Mouse (Mus musculus): ENCODE data around the gene Nup85. TPM values are rescaled to one million over a fixed set of nuclear protein-coding genes. Genes with fewer than 3 reads are reported as not detected.

The Nup85 gene
- 195 and 197 TPM in 2 replicates for polyA plus RNA-seq (2014; fragmentation: Nextera tagmentation; extraction: Ambion mirVana)

GRCm38 (mm10) chr11:115564064-115564809 lies at the start of gene Nup85:
TSS of gene Nup85 (plus strand) at chr11:115564434.
- ATAC-seq (ENCODE audit: low FRiP score) (peak; percentile 92), DNase-seq (ENCODE audit: low spot score, missing footprints) (peak; percentile 100)
- peaks cover 10% of the 10 kb centered on the region; the same call in 1 of the 2 replicates for H3K36me3 ChIP-seq (ENCODE audit: control insufficient read depth, insufficient read depth, low read length)
- no peaks in the 10 kb centered on the region for H3K27me3 ChIP-seq (ENCODE audit: control insufficient read depth, insufficient read depth, low read length)
- WGBS: 0% methylated on average over 42 of the region's 42 CpGs
- no peaks in the 10 kb centered on the region for H3K9me3 ChIP-seq (ENCODE audit: control insufficient read depth, low read length)
- peak within 1 kb of the TSS; percentile 80 for H3K4me2 ChIP-seq
- H3K4me3 ChIP-seq (ENCODE audit: low read depth, low read length): peak within 1 kb of the TSS; percentile 59
- peak within 1 kb of the TSS; percentile 83 for H3K9ac ChIP-seq (ENCODE audit: low read length)
- peak within 1 kb of the TSS; percentile 74 for H3K27ac ChIP-seq (ENCODE audit: low read depth, low read length)
- peaks cover 9% of the 10 kb centered on the region for H3K4me1 ChIP-seq (ENCODE audit: control insufficient read depth, insufficient read depth, low read length)

- Histone ChIP-seq H3K4me2 (no peak overlapping the region), H3K9me3 (ENCODE audit: control insufficient read depth, low read length) (no peaks in the 10 kb centered on the region), H3K27me3 (ENCODE audit: control insufficient read depth, insufficient read depth, low read length) (no peaks in the 10 kb centered on the region), H3K4me3 (ENCODE audit: low read depth, low read length) (no peak overlapping the region), H3K36me3 (ENCODE audit: control insufficient read depth, insufficient read depth, low read length) (no peaks in the 10 kb centered on the region), H3K4me1 (ENCODE audit: control insufficient read depth, insufficient read depth, low read length) (peaks cover 24% of the 10 kb centered on the region), H3K9ac (ENCODE audit: low read length) (no peak overlapping the region), H3K27ac (ENCODE audit: low read depth, low read length) (no peak overlapping the region)
- 81% methylated on average over 6 of the region's 6 CpGs for WGBS
- no peak for ATAC-seq (ENCODE audit: low FRiP score)
- DNase-seq (ENCODE audit: low spot score, missing footprints): no peak
Measured at GRCm38 (mm10) chr11:115515021-115515420, 49.2 kb upstream of the Nup85 start.

- no peaks in the 10 kb centered on the region for H3K36me3 ChIP-seq (ENCODE audit: control insufficient read depth, insufficient read depth, low read length)
- H3K9ac ChIP-seq (ENCODE audit: low read length): no peak overlapping the region
- no peak overlapping the region for H3K4me3 ChIP-seq (ENCODE audit: low read depth, low read length)
- WGBS: 89% methylated on average over 5 of the region's 5 CpGs
- H3K9me3 ChIP-seq (ENCODE audit: control insufficient read depth, low read length): no peaks in the 10 kb centered on the region
- H3K27ac ChIP-seq (ENCODE audit: low read depth, low read length): no peak overlapping the region
- no peak overlapping the region for H3K4me2 ChIP-seq
- DNase-seq (ENCODE audit: low spot score, missing footprints): no peak
- peaks cover 5% of the 10 kb centered on the region for H3K4me1 ChIP-seq (ENCODE audit: control insufficient read depth, insufficient read depth, low read length)
- H3K27me3 ChIP-seq (ENCODE audit: control insufficient read depth, insufficient read depth, low read length): no peaks in the 10 kb centered on the region
- ATAC-seq (ENCODE audit: low FRiP score): no peak
Measured at GRCm38 (mm10) chr11:115516942-115517341, 47.3 kb upstream of the Nup85 start.

GRCm38 (mm10) chr11:115518693-115519092 lies 45.5 kb upstream of the Nup85 start:
- Histone ChIP-seq H3K4me3 (ENCODE audit: low read depth, low read length) (no peak overlapping the region), H3K27me3 (ENCODE audit: control insufficient read depth, insufficient read depth, low read length) (no peaks in the 10 kb centered on the region), H3K9me3 (ENCODE audit: control insufficient read depth, low read length) (no peaks in the 10 kb centered on the region), H3K4me1 (ENCODE audit: control insufficient read depth, insufficient read depth, low read length) (no peaks in the 10 kb centered on the region), H3K36me3 (ENCODE audit: control insufficient read depth, insufficient read depth, low read length) (peaks cover 3% of the 10 kb centered on the region), H3K9ac (ENCODE audit: low read length) (no peak overlapping the region), H3K27ac (ENCODE audit: low read depth, low read length) (no peak overlapping the region), H3K4me2 (no peak overlapping the region)
- ATAC-seq (ENCODE audit: low FRiP score) (no peak), DNase-seq (ENCODE audit: low spot score, missing footprints) (no peak)
- WGBS: 78% methylated on average over 9 of the region's 9 CpGs

GRCm38 (mm10) chr11:115519581-115519980 lies 44.7 kb upstream of the Nup85 start:
- Histone ChIP-seq H3K4me1 (ENCODE audit: control insufficient read depth, insufficient read depth, low read length) (no peaks in the 10 kb centered on the region), H3K9me3 (ENCODE audit: control insufficient read depth, low read length) (no peaks in the 10 kb centered on the region), H3K9ac (ENCODE audit: low read length) (no peak overlapping the region), H3K4me3 (ENCODE audit: low read depth, low read length) (no peak overlapping the region), H3K4me2 (no peak overlapping the region), H3K36me3 (ENCODE audit: control insufficient read depth, insufficient read depth, low read length) (peaks cover 3% of the 10 kb centered on the region), H3K27me3 (ENCODE audit: control insufficient read depth, insufficient read depth, low read length) (no peaks in the 10 kb centered on the region), H3K27ac (ENCODE audit: low read depth, low read length) (no peak overlapping the region)
- WGBS: 90% methylated on average over 3 of the region's 3 CpGs
- DNase-seq (ENCODE audit: low spot score, missing footprints): no peak
- no peak for ATAC-seq (ENCODE audit: low FRiP score)

GRCm38 (mm10) chr11:115520218-115520617 lies 44.0 kb upstream of the Nup85 start:
- no peaks in the 10 kb centered on the region for H3K9me3 ChIP-seq (ENCODE audit: control insufficient read depth, low read length)
- no peaks in the 10 kb centered on the region for H3K27me3 ChIP-seq (ENCODE audit: control insufficient read depth, insufficient read depth, low read length)
- no peak for ATAC-seq (ENCODE audit: low FRiP score)
- H3K27ac ChIP-seq (ENCODE audit: low read depth, low read length): no peak overlapping the region
- WGBS: 62% methylated on average over 2 of the region's 2 CpGs
- no peak overlapping the region for H3K4me3 ChIP-seq (ENCODE audit: low read depth, low read length)
- no peaks in the 10 kb centered on the region for H3K4me1 ChIP-seq (ENCODE audit: control insufficient read depth, insufficient read depth, low read length)
- H3K36me3 ChIP-seq (ENCODE audit: control insufficient read depth, insufficient read depth, low read length): peaks cover 9% of the 10 kb centered on the region
- no peak for DNase-seq (ENCODE audit: low spot score, missing footprints)
- no peak overlapping the region for H3K9ac ChIP-seq (ENCODE audit: low read length)
- no peak overlapping the region for H3K4me2 ChIP-seq

GRCm38 (mm10) chr11:115521080-115521479 lies 43.2 kb upstream of the Nup85 start:
- DNase-seq (ENCODE audit: low spot score, missing footprints) (no peak), ATAC-seq (ENCODE audit: low FRiP score) (no peak)
- no peak overlapping the region for H3K4me2 ChIP-seq
- H3K9me3 ChIP-seq (ENCODE audit: control insufficient read depth, low read length): no peaks in the 10 kb centered on the region
- H3K4me1 ChIP-seq (ENCODE audit: control insufficient read depth, insufficient read depth, low read length): no peaks in the 10 kb centered on the region
- peaks cover 15% of the 10 kb centered on the region for H3K36me3 ChIP-seq (ENCODE audit: control insufficient read depth, insufficient read depth, low read length)
- H3K4me3 ChIP-seq (ENCODE audit: low read depth, low read length): no peak overlapping the region
- no peak overlapping the region for H3K9ac ChIP-seq (ENCODE audit: low read length)
- H3K27me3 ChIP-seq (ENCODE audit: control insufficient read depth, insufficient read depth, low read length): no peaks in the 10 kb centered on the region
- no peak overlapping the region for H3K27ac ChIP-seq (ENCODE audit: low read depth, low read length)
- WGBS: 92% methylated on average over 4 of the region's 4 CpGs

GRCm38 (mm10) chr11:115522238-115522637 lies 42.0 kb upstream of the Nup85 start:
- no peak overlapping the region for H3K4me3 ChIP-seq (ENCODE audit: low read depth, low read length)
- H3K4me2 ChIP-seq: no peak overlapping the region
- H3K36me3 ChIP-seq (ENCODE audit: control insufficient read depth, insufficient read depth, low read length): peaks cover 22% of the 10 kb centered on the region
- no peaks in the 10 kb centered on the region for H3K9me3 ChIP-seq (ENCODE audit: control insufficient read depth, low read length)
- H3K4me1 ChIP-seq (ENCODE audit: control insufficient read depth, insufficient read depth, low read length): no peaks in the 10 kb centered on the region
- DNase-seq (ENCODE audit: low spot score, missing footprints) (peak; percentile 74), ATAC-seq (ENCODE audit: low FRiP score) (no peak)
- 91% methylated on average over 2 of the region's 2 CpGs for WGBS
- H3K9ac ChIP-seq (ENCODE audit: low read length): no peak overlapping the region
- no peaks in the 10 kb centered on the region for H3K27me3 ChIP-seq (ENCODE audit: control insufficient read depth, insufficient read depth, low read length)
- H3K27ac ChIP-seq (ENCODE audit: low read depth, low read length): no peak overlapping the region

- no peak overlapping the region for H3K4me3 ChIP-seq (ENCODE audit: low read depth, low read length)
- H3K9me3 ChIP-seq (ENCODE audit: control insufficient read depth, low read length): no peaks in the 10 kb centered on the region
- H3K4me2 ChIP-seq: no peak overlapping the region
- H3K9ac ChIP-seq (ENCODE audit: low read length): no peak overlapping the region
- peaks cover 26% of the 10 kb centered on the region for H3K36me3 ChIP-seq (ENCODE audit: control insufficient read depth, insufficient read depth, low read length)
- no peaks in the 10 kb centered on the region for H3K4me1 ChIP-seq (ENCODE audit: control insufficient read depth, insufficient read depth, low read length)
- 81% methylated on average over 2 of the region's 2 CpGs for WGBS
- DNase-seq (ENCODE audit: low spot score, missing footprints): no peak
- no peak overlapping the region for H3K27ac ChIP-seq (ENCODE audit: low read depth, low read length)
- no peaks in the 10 kb centered on the region for H3K27me3 ChIP-seq (ENCODE audit: control insufficient read depth, insufficient read depth, low read length)
- ATAC-seq (ENCODE audit: low FRiP score): no peak
Measured at GRCm38 (mm10) chr11:115522703-115523102, 41.5 kb upstream of the Nup85 start.
